Mouse (Mus musculus) liver, embryonic 14.5 days (tissue): ENCODE results near the gene Dcdc2a. TPM values are rescaled to one million over a fixed set of nuclear protein-coding genes. Genes with fewer than 3 reads are reported as not detected.

Source experiments
- ATAC-seq: fragments of 200-750 bp; cut with Nextera tagmentation; 2 replicates; pipeline ENCODE4 v1.8.0; 2017; ENCODE audit warnings: moderate number of reproducible peaks, mild to moderate bottlenecking, moderate library complexity; ENCODE audit not compliant: insufficient read depth
- DNase-seq, 3 experiments: peaks; one replicate each; pipeline ENCODE4 v3.0.0-alpha.2; 2012 to 2013; ENCODE audit warnings: low read depth in 3 of 3, low spot score in 3 of 3
- H3K27ac ChIP-seq: fragments of 300-500 bp; sonication (generic); 2 replicates; pipeline ENCODE4 v1.5.1; 2014; ENCODE audit warnings: moderate library complexity, mild to moderate bottlenecking, control low read depth, inconsistent platforms
- H3K27me3 ChIP-seq: fragments of 300-500 bp; sonication (generic); 2 replicates; pipeline ENCODE4 v1.6.1; 2014; ENCODE audit warnings: mild to moderate bottlenecking, low read length, moderate library complexity; ENCODE audit not compliant: control insufficient read depth, insufficient read depth
- H3K36me3 ChIP-seq: fragments of 300-500 bp; sonication (generic); replicated peaks from 2 replicates; pipeline ENCODE4 v1.6.1; 2014; ENCODE audit warnings: low read depth; ENCODE audit not compliant: control insufficient read depth, insufficient read depth
- H3K4me1 ChIP-seq, 2 experiments: fragments of 200-500 bp in 1 of 2; fragments of 300-500 bp in 1 of 2; sonication (generic) in 1 of 2; replicated peaks; 2 replicates each; pipeline ENCODE4 v1.6.1; 2012 to 2014; ENCODE audit warnings: antibody characterized with exemption in 1 of 2, inconsistent platforms in 1 of 2, low read length in 1 of 2; ENCODE audit not compliant: control insufficient read depth in 2 of 2, insufficient read depth in 2 of 2
- H3K4me2 ChIP-seq: fragments of 300-500 bp; sonication (generic); 2 replicates; pipeline ENCODE4 v1.6.1; 2014; ENCODE audit warnings: low read depth, mild to moderate bottlenecking, control low read depth, moderate library complexity
- H3K4me3 ChIP-seq, 2 experiments: fragments of 200-500 bp in 1 of 2; fragments of 300-500 bp in 1 of 2; sonication (generic) in 1 of 2; 2 replicates each; pipeline ENCODE4 v1.5.1; 2012 to 2014; ENCODE audit warnings: low read depth in 2 of 2, low read length in 2 of 2, mild to moderate bottlenecking in 2 of 2, control low read depth in 1 of 2, inconsistent platforms in 1 of 2, moderate library complexity in 1 of 2; ENCODE audit not compliant: insufficient read depth in 1 of 2
- H3K9ac ChIP-seq: fragments of 300-500 bp; sonication (generic); replicated peaks from 2 replicates; pipeline ENCODE4 v1.6.1; 2014; ENCODE audit warnings: mild to moderate bottlenecking, control low read depth, moderate library complexity
- H3K9me3 ChIP-seq: fragments of 300-500 bp; sonication (generic); 2 replicates; pipeline ENCODE4 v1.6.1; 2016; ENCODE audit warnings: low read length, mixed read lengths; ENCODE audit not compliant: control insufficient read depth
- CTCF ChIP-seq: IDR thresholded peaks from 2 replicates; pipeline ENCODE4 v1.5.1; 2016; ENCODE audit warnings: antibody characterized with exemption, low read depth, control low read depth
- EP300 ChIP-seq: IDR thresholded peaks from 2 replicates; pipeline ENCODE4 v1.6.1; 2016; ENCODE audit warnings: antibody characterized with exemption, low read depth
- WGBS: fragments of 180-500 bp; shearing (Covaris S2); extraction: QIAGEN DNeasy Blood & Tissue Kit; methylation state at CpG from one replicate; pipeline ENCODE4 v1.1.7; 2014; ENCODE audit not compliant: insufficient replicate concordance; 5-methylcytosine and 5-hydroxymethylcytosine counted together
- polyA plus RNA-seq, 2 experiments: library from polyadenylated mRNA; depleted of rRNA in 1 of 2; stranded (reverse) in 1 of 2; unstranded in 1 of 2; fragments of >200 nt; fragmentation: Nextera tagmentation in 1 of 2; extraction: Ambion mirVana in 1 of 2; gene quantifications; 2 replicates each; pipeline versions ENCODE4 v1.2.1 to v1.2.3; 2012 to 2014

Gene Dcdc2a
- polyA plus RNA-seq, 2 experiments, result 0.08 to 0.27 TPM

DNA sequence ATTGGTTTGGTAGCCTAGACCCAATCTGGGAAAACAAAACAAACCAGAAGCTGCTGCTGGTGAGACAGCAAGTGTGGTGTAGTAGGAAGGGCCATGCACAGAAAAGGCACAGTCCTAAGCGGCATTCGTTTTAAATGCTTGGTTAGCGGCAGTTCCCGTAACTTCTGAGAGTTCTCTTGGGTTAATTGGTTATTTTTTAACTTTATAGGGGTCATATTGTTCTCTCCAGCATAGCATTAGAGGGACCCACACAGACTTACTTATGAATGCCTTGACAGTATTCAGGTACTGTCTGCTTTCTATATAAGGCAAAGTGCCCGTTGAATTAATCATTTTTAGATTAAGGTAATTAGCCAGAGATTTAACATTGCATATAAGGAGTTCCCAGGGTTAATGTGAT is 35.5 kb downstream of the Dcdc2a start:
- TF ChIP-seq CTCF, result no peak
- TF ChIP-seq EP300, result no peak
- Histone ChIP-seq H3K9me3 (no peaks in the 10 kb centered on the region), H3K4me3 (no peak overlapping the region), H3K36me3 (no peaks in the 10 kb centered on the region), H3K27ac (no peak overlapping the region), H3K4me1 (peaks cover 0 to 6% of the 10 kb centered on the region in 2 experiments; a peak in 2 of 4 replicates), H3K9ac (no peak overlapping the region), H3K4me2 (no peak overlapping the region), H3K27me3 (no peaks in the 10 kb centered on the region)
- WGBS, result 65% methylated on average over 5 of the region's 5 CpGs
- no peak for ATAC-seq
- DNase-seq, result no peak

DNA sequence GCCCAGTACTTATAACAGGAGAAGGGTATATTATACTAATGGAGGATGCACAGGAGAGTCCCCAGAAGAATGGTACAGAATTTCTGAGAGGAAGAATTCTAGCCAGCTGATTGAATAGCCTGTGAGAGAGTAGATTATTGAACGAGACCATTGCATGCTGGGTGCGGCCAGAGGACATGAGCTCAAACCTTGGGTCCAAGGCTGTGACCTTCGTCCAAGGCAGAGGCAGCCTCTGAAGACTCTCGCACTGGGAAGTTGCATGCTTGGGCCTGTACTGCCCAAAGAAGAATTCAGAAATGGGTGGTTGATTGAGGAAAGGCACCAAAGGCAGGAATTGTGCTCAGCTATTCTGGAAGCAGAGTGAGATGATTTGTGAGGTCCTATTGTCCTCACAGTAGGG is 38.0 kb downstream of the Dcdc2a start:
- peaks cover 0 to 6% of the 10 kb centered on the region in 2 experiments; a peak in 2 of 4 replicates for H3K4me1 ChIP-seq
- ATAC-seq (no peak), DNase-seq (no peak)
- no peaks in the 10 kb centered on the region for H3K27me3 ChIP-seq
- 66% methylated on average over 4 of the region's 4 CpGs for WGBS
- H3K27ac ChIP-seq, result no peak overlapping the region
- H3K4me2 ChIP-seq, result no peak overlapping the region
- H3K9me3 ChIP-seq, result no peaks in the 10 kb centered on the region
- H3K9ac ChIP-seq, result no peak overlapping the region
- no peak for TF ChIP-seq CTCF
- TF ChIP-seq EP300, result no peak
- no peaks in the 10 kb centered on the region for H3K36me3 ChIP-seq
- no peak overlapping the region for H3K4me3 ChIP-seq

DNA sequence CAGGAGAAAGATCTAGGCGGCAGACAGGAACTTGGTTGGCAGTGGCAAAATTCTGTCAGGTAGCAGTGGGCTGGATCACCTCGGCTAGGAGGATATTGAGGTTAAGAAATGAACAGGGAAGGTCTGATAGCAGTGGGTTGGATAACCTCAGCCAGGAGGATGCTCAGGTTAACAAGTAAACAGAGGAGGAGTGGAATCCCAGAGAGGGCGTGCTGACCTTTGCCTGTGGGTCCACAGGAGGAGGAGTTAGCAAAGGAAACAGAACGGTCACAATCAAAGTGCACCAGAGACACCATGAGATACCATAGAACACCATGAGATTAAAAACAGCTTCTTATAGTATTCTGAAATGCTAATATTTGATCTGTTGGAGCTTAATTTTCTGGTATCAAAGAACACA is 38.6 kb downstream of the Dcdc2a start:
- Histone ChIP-seq H3K9me3 (no peaks in the 10 kb centered on the region), H3K9ac (no peak overlapping the region), H3K36me3 (no peaks in the 10 kb centered on the region), H3K4me3 (no peak overlapping the region), H3K4me2 (no peak overlapping the region), H3K27ac (no peak overlapping the region), H3K4me1 (peaks cover 0 to 6% of the 10 kb centered on the region in 2 experiments; a peak in 2 of 4 replicates), H3K27me3 (no peaks in the 10 kb centered on the region)
- DNase-seq (no peak), ATAC-seq (no peak)
- TF ChIP-seq EP300 (no peak), CTCF (no peak)
- 50% methylated on average over 4 of the region's 4 CpGs for WGBS

DNA sequence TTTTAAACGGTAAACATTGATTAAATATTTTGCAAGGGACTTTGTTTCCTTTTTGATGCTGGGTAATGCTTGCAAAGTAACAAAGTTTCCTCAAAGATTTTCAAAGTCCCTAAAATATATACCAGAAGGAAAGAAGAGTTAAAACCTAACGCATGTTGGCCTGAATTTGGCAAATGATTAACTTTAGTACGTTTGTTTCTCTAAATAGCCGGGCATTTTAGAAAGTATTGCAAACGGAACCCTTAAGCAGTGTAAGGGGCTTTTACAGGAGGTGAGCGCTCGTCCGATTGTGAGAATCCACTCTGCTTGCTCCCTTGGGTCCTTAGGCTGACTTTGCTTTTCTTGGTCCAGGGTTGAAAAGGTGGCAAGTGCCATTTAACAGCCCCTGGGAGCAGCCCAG is 41.5 kb downstream of the Dcdc2a start:
- Histone ChIP-seq H3K4me3 (0 out of 4 replicates have a peak overlapping the region, but pooled peaks of 1 of the 2 experiments have one; percentile 14), H3K27ac (no peak overlapping the region), H3K4me2 (peak overlapping the region; percentile 28), H3K9ac (no peak overlapping the region), H3K4me1 (peaks cover 0 to 6% of the 10 kb centered on the region in 2 experiments; a peak in 2 of 4 replicates), H3K9me3 (no peaks in the 10 kb centered on the region), H3K36me3 (no peaks in the 10 kb centered on the region), H3K27me3 (no peaks in the 10 kb centered on the region)
- DNase-seq (no peak), ATAC-seq (no peak)
- 65% methylated on average over 8 of the region's 8 CpGs for WGBS
- TF ChIP-seq EP300 (no peak), CTCF (no peak)

DNA sequence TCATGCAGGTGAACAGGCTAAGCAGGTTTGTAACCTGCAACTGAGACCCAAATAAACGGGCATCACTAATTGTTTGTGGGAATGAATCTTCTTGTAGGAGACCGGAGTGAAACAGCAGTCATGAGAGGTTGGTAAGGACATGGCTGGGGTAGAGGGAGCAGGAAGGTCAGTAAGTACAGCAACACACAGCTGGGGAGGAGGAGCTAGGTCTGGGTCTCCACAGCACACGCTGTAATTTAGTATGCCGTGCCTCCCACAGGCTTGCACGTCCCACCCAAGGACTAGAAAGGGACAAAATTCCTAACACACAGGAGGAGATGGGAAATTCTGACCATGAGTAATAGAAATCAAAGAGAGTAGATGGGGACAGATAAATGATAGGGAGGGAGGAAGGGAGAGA is 42.8 kb downstream of the Dcdc2a start:
- WGBS, result 63% methylated on average over 5 of the region's 5 CpGs

More for the DNA sequence above, 42.8 kb downstream of the Dcdc2a start:
- H3K9me3 ChIP-seq, result no peaks in the 10 kb centered on the region
- no peak overlapping the region for H3K9ac ChIP-seq
- H3K4me3 ChIP-seq, result no peak overlapping the region
- no peak overlapping the region for H3K4me2 ChIP-seq
- H3K27ac ChIP-seq, result no peak overlapping the region
- DNase-seq, result no peak
- H3K27me3 ChIP-seq, result no peaks in the 10 kb centered on the region
- ATAC-seq, result no peak
- no peak for TF ChIP-seq EP300
- TF ChIP-seq CTCF, result no peak
- H3K36me3 ChIP-seq, result no peaks in the 10 kb centered on the region
- peaks cover 0 to 6% of the 10 kb centered on the region in 2 experiments; a peak in 2 of 4 replicates for H3K4me1 ChIP-seq
